Mouse (Mus musculus): ENCODE measurements at regions not wholly inside any gene's neighbourhood (a gene's known extent, or its start where the extent isn't known, plus 50 kb on each side); places are given as distances from the start of the nearest gene placed in this dataset.

DNA sequence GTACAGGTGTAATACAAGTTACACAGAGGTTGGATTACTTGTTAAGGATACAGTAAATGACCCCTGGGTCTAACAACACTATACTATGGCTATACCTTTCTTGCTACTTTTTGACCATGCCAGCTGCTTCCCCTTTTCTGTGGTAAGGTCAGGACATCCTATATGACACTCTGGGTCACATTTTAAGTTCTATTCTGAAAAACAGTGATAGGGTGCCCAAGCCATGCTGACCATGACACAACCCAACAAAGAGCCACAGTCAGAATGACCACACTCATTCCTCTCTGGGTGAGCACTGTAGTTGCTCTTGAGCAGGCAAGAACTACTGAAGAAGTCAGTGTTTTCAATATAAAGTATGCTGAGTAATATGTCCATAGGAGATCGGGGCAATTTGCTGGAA is 64.3 kb upstream of the Tnfsf11 start:
- no peak for DNase-seq (ENCODE audit: low read depth, low spot score)

DNA sequence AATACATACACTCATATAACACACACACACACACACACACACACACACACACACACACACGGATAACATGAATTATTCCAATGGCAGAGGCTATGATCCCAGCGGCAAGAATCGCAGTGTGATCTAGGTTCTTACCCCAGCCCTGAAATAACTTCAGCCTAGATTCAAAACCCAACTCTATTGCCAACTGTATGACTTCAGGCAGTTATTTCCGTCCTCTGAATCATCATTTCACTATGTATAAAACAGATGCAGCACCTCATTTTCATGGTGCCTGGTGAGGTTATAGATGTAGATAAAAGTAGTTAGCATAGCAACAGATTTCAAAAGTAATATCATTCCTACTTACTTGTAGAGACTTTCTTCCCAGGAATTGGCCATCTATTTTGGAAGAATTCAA is 61.0 kb upstream of the Tnfsf11 start:
- no peak for DNase-seq (ENCODE audit: low read depth, low spot score)

DNA sequence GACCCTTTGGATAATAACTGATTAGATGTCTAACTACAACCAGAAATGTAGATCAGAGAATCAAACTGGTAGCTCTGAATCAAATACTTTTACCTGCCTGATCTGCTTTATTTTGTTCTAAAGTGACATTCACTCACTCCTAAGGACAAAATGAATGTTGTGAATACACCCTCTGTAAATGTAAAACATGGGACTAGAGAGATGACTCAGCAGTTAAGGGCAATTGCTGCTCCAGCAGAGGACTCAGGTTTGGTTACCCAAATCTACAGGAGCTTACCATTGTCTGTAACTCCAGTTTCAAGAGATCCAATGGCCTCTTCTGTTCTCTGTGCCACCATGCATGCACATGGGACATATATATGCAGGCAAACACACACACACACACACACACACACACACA is 57.0 kb upstream of the Tnfsf11 start:
- DNase-seq (ENCODE audit: low read depth, low spot score): no peak

DNA sequence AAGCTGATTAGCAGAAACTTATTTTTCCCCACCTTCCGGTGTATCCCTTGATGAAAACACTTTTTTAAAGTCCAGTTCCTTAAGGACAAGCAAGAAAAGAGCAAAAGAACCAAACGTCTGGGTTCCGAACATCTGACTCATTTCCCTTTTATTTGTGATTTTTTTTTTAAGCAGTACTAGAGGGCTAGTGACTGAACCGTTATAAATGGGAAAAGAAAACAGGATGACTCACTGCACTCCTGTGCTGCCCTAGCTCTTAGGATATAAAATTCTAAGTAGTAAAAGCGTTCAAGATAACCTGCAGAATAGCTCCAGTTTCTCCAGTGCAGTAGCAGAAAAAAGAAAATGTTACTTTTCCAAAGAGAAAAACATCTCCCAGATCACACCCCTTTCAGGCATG is 55.3 kb upstream of the Tnfsf11 start:
- no peak for DNase-seq (ENCODE audit: low read depth, low spot score)

All from retina, adult 2 months (tissue).